Mouse (Mus musculus): ENCODE data around the gene Kcna1.

Kcna1 gene

DNA sequence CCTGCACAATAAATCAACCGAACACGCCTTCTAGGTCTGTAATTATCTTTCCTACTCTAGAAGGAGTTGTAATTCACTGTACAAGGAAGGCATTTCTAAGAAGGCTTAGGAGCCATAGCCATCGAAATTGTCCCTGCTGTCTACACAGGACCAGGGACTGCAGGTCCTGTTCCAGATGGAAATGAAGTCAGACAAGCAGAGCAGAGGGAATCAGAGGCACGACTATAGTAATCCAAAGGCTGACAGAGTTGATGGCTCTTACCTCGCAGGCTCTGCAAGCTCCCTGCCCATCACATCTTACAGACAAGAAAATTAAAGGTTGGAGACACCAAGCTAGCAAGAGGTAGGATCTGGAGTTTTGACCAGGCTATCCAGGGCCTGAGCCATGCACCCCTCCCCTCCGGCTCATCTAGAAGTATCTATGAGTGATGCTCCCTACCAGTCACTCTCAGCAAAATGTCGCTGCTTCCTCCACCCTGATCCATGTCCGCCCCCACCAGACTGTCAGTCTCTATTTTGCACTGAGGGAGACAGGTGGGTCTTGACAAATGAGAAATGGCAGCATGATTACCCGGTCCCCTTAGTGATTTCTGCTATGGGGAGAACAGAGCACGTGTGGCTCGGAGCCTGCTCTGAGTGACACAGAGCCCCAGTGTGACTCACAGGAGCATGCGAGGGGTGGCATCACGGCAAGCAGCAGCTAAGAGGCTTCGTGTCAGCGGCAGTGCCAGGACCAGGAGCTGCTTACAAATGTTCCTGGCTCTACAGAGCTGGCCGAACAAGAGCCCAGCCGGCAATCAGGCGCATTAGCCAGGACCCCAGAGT lies 50.2 kb downstream of the Kcna1 start:
- no peak for DNase-seq

DNA sequence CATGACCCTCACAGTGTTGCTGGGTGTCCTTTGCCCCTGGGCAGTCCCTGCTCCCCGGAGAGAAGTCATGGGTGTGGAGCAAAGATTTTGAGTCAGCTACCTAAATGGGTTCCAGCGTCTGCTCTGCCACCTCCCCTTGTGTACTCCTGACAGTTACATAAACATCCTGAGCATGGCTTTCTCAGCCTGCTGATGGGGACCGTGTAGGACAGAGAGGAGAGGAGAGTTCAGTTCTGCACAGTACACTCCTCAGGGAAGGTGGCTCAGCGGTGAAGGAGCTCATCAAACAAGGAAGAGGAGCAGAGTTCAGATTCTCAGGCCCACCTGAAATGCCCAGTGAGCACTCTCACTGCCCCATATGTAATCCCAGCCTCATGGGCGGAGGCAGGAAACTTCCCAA lies 51.1 kb downstream of the Kcna1 start:
- DNase-seq, result no peak

DNA sequence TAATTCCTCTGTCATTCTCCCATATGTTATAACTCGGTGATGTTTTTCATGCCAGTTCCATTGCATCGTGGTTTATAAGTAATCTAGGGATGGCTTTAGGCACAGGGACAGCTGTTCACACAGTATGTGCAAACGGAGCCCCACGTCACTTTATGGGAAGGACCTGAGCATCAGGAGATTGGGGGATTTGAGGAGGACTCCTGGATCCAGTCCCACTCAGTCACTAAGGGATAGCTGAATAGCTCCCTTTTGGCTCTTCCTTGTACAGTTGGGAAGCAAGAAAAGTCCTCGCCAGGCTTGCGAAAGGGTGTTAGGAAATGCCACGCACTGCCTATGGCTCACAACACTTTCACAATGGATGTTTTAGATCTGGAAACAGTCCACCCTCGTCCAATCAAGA lies 51.8 kb downstream of the Kcna1 start:
- DNase-seq, result no peak

DNA sequence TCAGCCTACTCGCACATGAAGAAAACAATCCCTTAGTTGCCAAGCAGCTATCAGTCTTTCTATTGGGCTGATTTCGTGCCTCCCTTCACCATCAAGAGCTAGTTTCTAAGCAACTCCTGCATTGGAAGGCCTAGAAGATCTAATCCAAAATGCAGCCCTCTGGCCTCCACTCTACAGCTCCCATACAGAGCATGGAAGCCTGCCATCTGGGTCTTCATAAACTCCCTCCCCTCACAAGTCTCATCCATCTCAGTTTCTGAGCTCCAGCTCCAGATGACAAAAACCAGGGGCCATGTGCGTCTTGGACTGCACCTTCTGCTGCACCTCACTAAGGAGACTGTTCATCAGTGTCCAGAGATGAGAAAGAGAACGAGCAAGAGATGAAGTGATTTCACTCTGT lies 52.8 kb downstream of the Kcna1 start:
- DNase-seq, result no peak
